Mouse (Mus musculus) lung, postnatal 0 days (tissue): ENCODE measurements at regions not wholly inside any gene's neighbourhood (a gene's known extent, or its start where the extent isn't known, plus 50 kb on each side); places are given as distances from the start of the nearest gene placed in this dataset.

Experiments used
- ATAC-seq: fragments of 200-750 bp; cut with Nextera tagmentation; 2 replicates; pipeline ENCODE4 v1.8.0; 2017; ENCODE audit warnings: moderate library complexity
- DNase-seq: peaks from one replicate; pipeline ENCODE4 v3.0.0-alpha.2; 2016; ENCODE audit warnings: low spot score
- H3K27ac ChIP-seq: fragments of 300-500 bp; sonication (generic); 2 replicates; pipeline ENCODE4 v1.5.1; 2014; ENCODE audit warnings: antibody characterized with exemption, mild to moderate bottlenecking, low read length, mixed read lengths
- H3K27me3 ChIP-seq: fragments of 300-500 bp; sonication (generic); replicated peaks from 2 replicates; pipeline ENCODE4 v1.6.1; 2014; ENCODE audit warnings: low read length, mixed read lengths; ENCODE audit not compliant: insufficient read depth
- H3K36me3 ChIP-seq: fragments of 300-500 bp; sonication (generic); 2 replicates; pipeline ENCODE4 v1.6.1; 2014; ENCODE audit warnings: low read length, mixed read lengths; ENCODE audit not compliant: insufficient read depth
- H3K4me1 ChIP-seq: fragments of 300-500 bp; sonication (generic); 2 replicates; pipeline ENCODE4 v1.6.1; 2014; ENCODE audit warnings: antibody characterized with exemption, low read depth, low read length, mixed read lengths; ENCODE audit not compliant: insufficient read depth
- H3K4me2 ChIP-seq: fragments of 300-500 bp; sonication (generic); replicated peaks from 2 replicates; pipeline ENCODE4 v1.6.1; 2014; ENCODE audit warnings: low read depth, mild to moderate bottlenecking, low read length, moderate library complexity, mixed read lengths
- H3K4me3 ChIP-seq: fragments of 300-500 bp; sonication (generic); 2 replicates; pipeline ENCODE4 v1.5.1; 2014; ENCODE audit warnings: low read depth, low read length
- H3K9ac ChIP-seq: fragments of 300-500 bp; sonication (generic); replicated peaks from 2 replicates; pipeline ENCODE4 v1.6.1; 2014; ENCODE audit warnings: low read depth, mild to moderate bottlenecking
- H3K9me3 ChIP-seq: fragments of 300-500 bp; sonication (generic); 2 replicates; pipeline ENCODE4 v1.6.1; 2016; ENCODE audit warnings: low read length, mixed read lengths
- CTCF ChIP-seq: IDR thresholded peaks from 2 replicates; pipeline ENCODE4 v1.5.1; 2016; ENCODE audit warnings: antibody characterized with exemption, mild to moderate bottlenecking
- EP300 ChIP-seq: IDR thresholded peaks from 2 replicates; pipeline ENCODE4 v1.6.1; 2016; ENCODE audit warnings: antibody characterized with exemption, mild to moderate bottlenecking, control low read depth
- WGBS: fragments of 180-500 bp; shearing (Covaris S2); extraction: QIAGEN DNeasy Blood & Tissue Kit; methylation state at CpG from one replicate; pipeline ENCODE4 v1.1.7; 2014; 5-methylcytosine and 5-hydroxymethylcytosine counted together

GRCm38 (mm10) chr5:73945671-73946070, 122.6 kb downstream of the Usp46 start:
- Histone ChIP-seq H3K4me3 (no peak overlapping the region), H3K4me1 (no peaks in the 10 kb centered on the region), H3K27ac (no peak overlapping the region), H3K36me3 (no peaks in the 10 kb centered on the region), H3K27me3 (no peaks in the 10 kb centered on the region), H3K9me3 (no peaks in the 10 kb centered on the region), H3K4me2 (no peak overlapping the region), H3K9ac (no peak overlapping the region)
- 91% methylated on average over 3 of the region's 3 CpGs for WGBS
- ATAC-seq (no peak), DNase-seq (no peak)
- TF ChIP-seq CTCF (no peak), EP300 (no peak)

- WGBS, result 89% methylated on average over 6 of the region's 6 CpGs
- no peak overlapping the region for H3K4me3 ChIP-seq
Measured at GRCm38 (mm10) chr5:73946164-73946563, 122.1 kb downstream of the Usp46 start.

DNA sequence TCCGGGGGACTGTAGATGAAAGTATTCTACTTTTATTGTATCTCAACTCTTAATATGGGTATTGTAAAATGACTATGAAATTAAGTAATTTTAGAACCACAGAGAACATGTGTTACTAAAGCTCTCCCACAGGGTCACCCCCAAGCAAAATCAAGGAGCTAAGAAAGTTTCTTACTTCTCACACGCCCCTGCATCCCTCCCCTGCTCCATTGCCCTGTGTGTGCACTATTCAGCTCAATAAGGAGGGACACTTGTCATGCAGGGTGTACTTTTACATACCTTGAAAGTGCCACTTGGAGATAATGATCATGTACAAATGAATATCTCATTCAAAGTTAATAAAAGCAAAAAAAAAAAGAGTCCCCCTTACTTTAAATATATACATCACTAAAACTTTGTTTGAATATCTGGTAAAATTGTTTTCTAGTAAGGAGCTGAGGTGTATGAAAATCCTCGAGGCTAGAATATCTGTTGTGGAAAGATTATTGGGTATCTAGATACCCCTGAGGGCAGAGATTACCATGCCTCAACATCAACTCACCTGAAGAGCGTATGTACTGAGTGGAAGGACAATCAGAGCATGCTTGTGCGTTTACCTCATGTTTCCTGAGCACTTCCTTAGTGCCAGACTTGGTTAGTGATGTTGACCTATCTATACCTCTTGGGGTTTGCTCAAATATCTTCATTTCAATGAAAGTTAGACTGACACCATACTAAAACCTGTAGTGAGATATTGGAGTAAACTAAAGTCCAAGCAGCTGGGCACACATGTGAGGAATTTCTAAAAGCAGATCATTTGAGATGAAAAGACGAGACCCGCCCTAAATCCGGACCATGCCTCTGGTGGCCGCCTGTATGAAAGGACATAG, 120.0 kb downstream of the Usp46 start:
- Histone ChIP-seq H3K36me3 (no peaks in the 10 kb centered on the region), H3K9ac (no peak overlapping the region), H3K27ac (no peak overlapping the region), H3K27me3 (no peaks in the 10 kb centered on the region), H3K4me2 (no peak overlapping the region), H3K4me1 (no peaks in the 10 kb centered on the region), H3K9me3 (no peaks in the 10 kb centered on the region), H3K4me3 (no peak overlapping the region)
- TF ChIP-seq CTCF, result no peak
- no peak for TF ChIP-seq EP300
- no peak for DNase-seq
- ATAC-seq, result no peak
- 78% methylated on average over 9 of the region's 9 CpGs for WGBS

More at GRCm38 (mm10) chr5:73946164-73946563, 122.1 kb downstream of the Usp46 start:
- DNase-seq, result no peak
- Histone ChIP-seq H3K4me2 (no peak overlapping the region), H3K9ac (no peak overlapping the region), H3K27me3 (no peaks in the 10 kb centered on the region), H3K36me3 (no peaks in the 10 kb centered on the region), H3K9me3 (no peaks in the 10 kb centered on the region), H3K27ac (no peak overlapping the region), H3K4me1 (no peaks in the 10 kb centered on the region)
- ATAC-seq, result no peak
- TF ChIP-seq EP300 (no peak), CTCF (no peak)
